Mouse (Mus musculus): ENCODE results near the gene Mxra7. TPM values are rescaled to one million over a fixed set of nuclear protein-coding genes. Genes with fewer than 3 reads are reported as not detected.

The Mxra7 gene
- total RNA-seq, 2 experiments from 2014 or later = 22.3 to 22.6 TPM

- no peak for DNase-seq
Observed at GRCm38 (mm10) chr11:116775407-116775806, 52.4 kb downstream of the Mxra7 start, which contains the start of gene St6galnac1. Gene St6galnac1 (minus strand): TSS chr11:116775507.

DNA sequence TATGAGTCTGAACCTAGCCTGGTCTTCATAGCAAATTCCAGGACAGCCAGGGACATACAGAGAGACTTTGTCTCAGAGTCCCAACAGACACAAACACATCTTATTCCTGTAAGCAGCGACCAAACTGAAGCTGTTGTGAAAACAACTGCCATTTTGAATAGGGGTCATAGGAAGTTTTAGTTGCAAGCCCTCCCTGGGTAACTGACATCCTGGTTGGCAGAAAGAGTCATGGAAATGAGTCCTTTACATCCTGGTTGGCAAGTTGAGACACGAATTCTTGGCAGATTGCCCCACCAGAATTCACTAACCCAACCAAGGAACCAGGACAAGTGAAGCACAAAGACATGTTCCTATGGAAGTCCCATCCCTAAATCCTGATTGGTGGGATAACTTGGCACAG is 54.6 kb downstream of the Mxra7 start:
- DNase-seq = no peak

- DNase-seq = no peak
Observed at GRCm38 (mm10) chr11:116769873-116770272, 58.0 kb downstream of the Mxra7 start.

DNA sequence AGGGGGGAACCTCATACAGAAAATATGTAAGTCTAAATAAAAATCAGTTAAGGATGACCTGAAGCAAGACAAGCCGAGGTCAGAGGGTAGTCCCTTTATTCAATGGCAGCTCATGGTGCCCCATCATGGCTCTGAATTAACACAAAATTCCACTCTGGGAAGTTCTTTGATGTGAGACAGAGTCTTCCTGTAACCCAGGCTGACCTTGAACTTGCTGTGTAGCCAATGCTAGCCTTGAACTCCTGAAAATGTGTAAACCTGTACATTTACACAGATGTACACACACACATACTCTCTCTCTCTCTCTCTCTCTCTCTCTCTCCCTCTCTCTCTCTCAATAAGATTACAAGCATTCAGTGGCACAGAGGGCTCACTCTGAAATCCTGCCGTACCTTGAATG is 62.9 kb downstream of the Mxra7 start:
- DNase-seq = no peak

DNA sequence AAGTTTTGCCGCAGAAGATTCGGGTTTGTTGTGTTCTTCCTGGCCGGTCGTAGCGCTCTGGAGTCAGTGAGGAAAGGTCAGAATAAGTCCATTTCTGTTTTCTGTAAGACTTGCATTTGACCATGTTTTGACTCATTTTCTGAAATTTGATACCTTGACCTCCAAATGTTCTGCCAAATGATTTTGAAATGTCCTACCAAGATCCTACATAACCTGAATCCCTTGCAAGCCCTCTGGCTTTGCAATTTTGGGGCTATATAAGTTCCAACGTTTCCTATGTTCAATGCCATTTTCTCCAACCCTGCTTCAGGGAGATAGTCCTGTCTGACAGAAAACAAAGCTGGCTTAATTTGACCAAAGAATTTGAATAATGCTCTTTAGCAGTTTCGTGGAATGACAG is 63.5 kb downstream of the Mxra7 start:
- DNase-seq = no peak

DNA sequence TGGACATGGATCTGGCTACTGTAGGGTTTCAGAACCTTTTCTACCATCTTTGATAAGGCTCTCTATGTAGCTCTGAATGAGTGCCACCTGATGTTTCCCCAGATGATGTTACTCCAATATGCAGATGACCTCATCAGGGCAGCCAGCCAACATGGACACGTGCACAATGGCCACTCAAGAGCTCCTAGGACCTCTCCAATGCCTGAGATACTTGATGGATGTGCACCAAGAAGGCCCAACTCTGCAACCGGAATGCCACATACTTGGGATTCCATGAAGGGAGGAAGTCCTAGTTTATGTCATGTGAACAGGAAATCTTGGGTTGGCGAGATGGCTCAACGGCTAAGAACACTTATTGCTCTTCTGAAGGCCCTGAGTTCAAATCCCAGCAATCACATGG is 72.7 kb downstream of the Mxra7 start:
- no peak for DNase-seq

- no peak for DNase-seq
Observed at GRCm38 (mm10) chr11:116753674-116754470, 74.0 kb downstream of the Mxra7 start.

Other genes starting within 250 kb of the Mxra7 start
- gene Ube2o, start 246.6 kb downstream of the Mxra7 start, total RNA-seq (2021) = 10 to 100 TPM; 91.3 to 98.8 TPM
- under 1 TPM; 0.33 to 0.77 TPM for gene Aanat, start 241.6 kb downstream of the Mxra7 start, total RNA-seq (2021)
- gene Rhbdf2, start 201.0 kb downstream of the Mxra7 start, total RNA-seq (2021) = 1 to 10 TPM in 1 of 2 experiments, under 1 TPM in 1; 0.90 to 1.4 TPM
- gene Prcd, start 174.5 kb downstream of the Mxra7 start, total RNA-seq (2021) = 1 to 10 TPM; 5.0 to 5.2 TPM
- gene Cygb, start 173.7 kb downstream of the Mxra7 start, total RNA-seq (2021) = 10 to 100 TPM; 72.2 to 74.8 TPM
- not detected for gene St6galnac1, start 52.5 kb downstream of the Mxra7 start, total RNA-seq (2021)
- gene Mettl23, start 15.2 kb upstream of the Mxra7 start, total RNA-seq (2021) = 10 to 100 TPM; 30.3 to 30.4 TPM
- gene Jmjd6, start 15.4 kb upstream of the Mxra7 start, total RNA-seq (2021) = 10 to 100 TPM; 35.0 to 44.9 TPM
- gene Mfsd11, start 24.4 kb upstream of the Mxra7 start, total RNA-seq (2021) = 10 to 100 TPM; 38.7 to 51.4 TPM
- gene Srsf2, start 25.0 kb upstream of the Mxra7 start, total RNA-seq (2021) = 100 to 1,000 TPM; 170 to 180 TPM
- gene Mgat5b, start 90.8 kb upstream of the Mxra7 start, total RNA-seq (2021) = 10 to 100 TPM; 44.9 to 51.7 TPM

Measured in layer of hippocampus, postnatal 36 days (tissue).